Mouse (Mus musculus) olfactory bulb, adult 2 months (tissue): Measurements from ENCODE around the gene Hist1h2be.

Experiments
- CTCF ChIP-seq: fragments of 200-500 bp; IDR thresholded peaks from 2 replicates; pipeline ENCODE4 v1.5.1; 2012; ENCODE audit warnings: low read depth, mild to moderate bottlenecking, low read length, moderate library complexity; ENCODE audit not compliant: insufficient read depth
- POLR2A ChIP-seq: fragments of 200-500 bp; IDR thresholded peaks from 2 replicates; pipeline ENCODE4 v1.6.1; 2012; ENCODE audit warnings: mild to moderate bottlenecking, low read depth, low read length, moderate library complexity; ENCODE audit not compliant: insufficient read depth

GRCm38 (mm10) chr13:23556906-23557305 lies 64.0 kb downstream of the Hist1h2be start:
- TF ChIP-seq CTCF (no peak), POLR2A (no peak)
